Mouse (Mus musculus): ENCODE results near the gene Avpi1. TPM values are rescaled to one million over a fixed set of nuclear protein-coding genes. Genes with fewer than 3 reads are reported as not detected.

The Avpi1 gene
- total RNA-seq, 2 experiments from 2014 or later, result 19.7 to 21.7 TPM

Other genes starting within 250 kb of the Avpi1 start
- 10 to 100 TPM; 32.9 to 33.5 TPM for gene Rrp12, start 232.9 kb downstream of the Avpi1 start, total RNA-seq (2021)
- 100 to 1,000 TPM; 510 to 584 TPM for gene Pgam1, start 217.1 kb downstream of the Avpi1 start, total RNA-seq (2021)
- 10 to 100 TPM; 28.3 to 32.4 TPM for gene Exosc1, start 195.6 kb downstream of the Avpi1 start, total RNA-seq (2021)
- gene Zdhhc16, start 195.6 kb downstream of the Avpi1 start, total RNA-seq (2021), result 10 to 100 TPM; 46.4 to 50.9 TPM
- 10 to 100 TPM; 28.6 to 42.0 TPM for gene Mms19, start 147.9 kb downstream of the Avpi1 start, total RNA-seq (2021)
- gene Ubtd1, start 147.3 kb downstream of the Avpi1 start, total RNA-seq (2021), result 10 to 100 TPM; 13.7 to 14.0 TPM
- gene Ankrd2, start 93.1 kb downstream of the Avpi1 start, total RNA-seq (2021), result not detected
- 1 to 10 TPM; 5.2 to 8.2 TPM for gene Hoga1, start 83.4 kb downstream of the Avpi1 start, total RNA-seq (2021)
- gene 4933411K16Rik, start 76.8 kb downstream of the Avpi1 start, total RNA-seq (2021), result 1 to 10 TPM in 1 of 2 experiments, under 1 TPM in 1; 0.76 to 1.6 TPM
- 10 to 100 TPM; 71.1 to 72.9 TPM for gene Morn4, start 42.7 kb downstream of the Avpi1 start, total RNA-seq (2021)
- 10 to 100 TPM; 62.8 to 67.1 TPM for gene Pi4k2a, start 38.6 kb downstream of the Avpi1 start, total RNA-seq (2021)
- 1 to 10 TPM; 6.3 to 7.6 TPM for gene Marveld1, start 18.3 kb upstream of the Avpi1 start, total RNA-seq (2021)
- gene Zfyve27, start 34.9 kb upstream of the Avpi1 start, total RNA-seq (2021), result 10 to 100 TPM; 82.6 to 99.8 TPM
- gene Sfrp5, start 73.2 kb upstream of the Avpi1 start, total RNA-seq (2021), result not detected
- gene Golga7b, start 118.5 kb upstream of the Avpi1 start, total RNA-seq (2021), result 10 to 100 TPM; 76.8 to 77.1 TPM

All from layer of hippocampus, postnatal 25 days (tissue).